In the genomic region with DNA sequence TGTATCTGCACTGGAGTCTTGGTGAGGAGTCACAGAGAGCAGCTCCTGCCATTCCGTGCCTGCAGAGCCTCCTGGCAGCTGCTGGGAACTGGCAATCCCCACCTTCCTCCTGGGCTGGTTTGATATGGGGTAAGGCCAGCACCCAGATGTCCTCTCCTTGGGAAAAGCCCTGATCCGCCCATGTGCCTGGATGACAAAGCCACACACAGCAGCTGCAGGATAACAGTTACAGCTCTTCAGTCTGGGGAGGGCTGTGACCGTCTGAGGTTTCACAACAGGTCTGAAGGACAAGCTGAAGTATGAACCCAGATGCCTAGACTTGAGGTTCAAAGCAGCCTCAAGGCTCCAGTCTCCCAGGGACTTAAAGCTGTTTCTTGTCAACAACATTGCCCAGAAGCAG, we compare ENCODE assay signal across 13 mouse cellular contexts. TPM values are rescaled to one million over a fixed set of nuclear protein-coding genes. Genes with fewer than 3 reads are reported as not detected.
DNase-seq lines count a peak whose midpoint lies in the region; ATAC-seq lines count a peak whose summit lies in the region.
"Had no signal": no experiment of that assay in that cellular context is flagged by ENCODE, and none has a peak within 500 bp of the region (broad histone marks: within the 10 kb centered on the region; RNA-seq: fewer than 3 reads in every experiment).

No protein-coding gene starts in this region.

- H3K36me3 ChIP-seq in lung, embryonic 16.5 days (ENCODE audit: control insufficient read depth, insufficient read depth, low read length), result no peaks in the 10 kb centered on the region
- H3K36me3 ChIP-seq in kidney, embryonic 15.5 days, result no peaks in the 10 kb centered on the region

- H3K4me2 ChIP-seq in lung, embryonic 16.5 days (ENCODE audit: low read depth, low read length), result no peak overlapping the region
- H3K4me2 ChIP-seq in kidney, embryonic 15.5 days, result no peak overlapping the region

- peak overlapping the region; percentile 62 for H3K27ac ChIP-seq in lung, embryonic 16.5 days (ENCODE audit: low read length)
- H3K27ac ChIP-seq in kidney, embryonic 15.5 days, result no peak overlapping the region
- H3K27ac ChIP-seq: midbrain, embryonic 10.5 days had no signal

- H3K4me3 ChIP-seq in lung, embryonic 16.5 days (ENCODE audit: low read length), result no peak overlapping the region
- H3K4me3 ChIP-seq in kidney, embryonic 15.5 days (replicated peaks), result no peak overlapping the region
- H3K4me3 ChIP-seq: midbrain, embryonic 10.5 days had no signal

- WGBS in lung, embryonic 16.5 days, result 34% methylated on average over 3 of the region's 3 CpGs
- 51% methylated on average over 3 of the region's 3 CpGs for WGBS in kidney, embryonic 15.5 days

- peak overlapping the region; percentile 9; the same call in 1 of the 2 replicates for H3K9ac ChIP-seq in lung, embryonic 16.5 days (ENCODE audit: low read length)
- H3K9ac ChIP-seq in kidney, embryonic 15.5 days, result no peak overlapping the region

- no peaks in the 10 kb centered on the region for H3K27me3 ChIP-seq in lung, embryonic 16.5 days (ENCODE audit: control insufficient read depth, insufficient read depth, low read depth, low read length)
- 0 out of 2 replicates have a peak, but pooled peaks cover under 1% of the 10 kb centered on the region for H3K27me3 ChIP-seq in kidney, embryonic 15.5 days

- peaks cover 71% of the 10 kb centered on the region for H3K4me1 ChIP-seq in lung, embryonic 16.5 days (replicated peaks; ENCODE audit: control insufficient read depth, insufficient read depth, low read length)
- H3K4me1 ChIP-seq in kidney, embryonic 15.5 days, result peaks cover 70% of the 10 kb centered on the region

- peak; percentile 71 for ATAC-seq in erythroid progenitor cell, adult 5-6 weeks (replicated peaks; ENCODE audit: low FRiP score, poor library complexity, severe bottlenecking)
- peak; percentile 77 for ATAC-seq in lung, embryonic 16.5 days (ENCODE audit: low read depth)
- ATAC-seq in kidney, embryonic 15.5 days (replicated peaks; ENCODE audit: low FRiP score), result no peak

- H3K9me3 ChIP-seq in lung, embryonic 16.5 days (ENCODE audit: control insufficient read depth, low read length), result no peaks in the 10 kb centered on the region
- no peaks in the 10 kb centered on the region for H3K9me3 ChIP-seq in kidney, embryonic 15.5 days (replicated peaks)

- peak; percentile 29 for DNase-seq in thymus, postnatal 0 days (ENCODE audit: low spot score)
- DNase-seq in thymus, postnatal 14 days, result no peak
- DNase-seq in layer of hippocampus, adult 18-20 months (ENCODE audit: low spot score in 2 of 2), result no peak
- DNase-seq in Muller cell, postnatal 12 days (ENCODE audit: inconsistent ontology term), result no peak
- DNase-seq: cerebellum, postnatal 36 days; gastrocnemius, postnatal 36 days; kidney, postnatal 14 days; right cerebral cortex, adult 18-20 months; thymus, adult 18-20 months had no signal

RNA-seq across cellular contexts. Expression of a gene that starts 6.8 kb away (rescaled TPM):
- 153 and 157 TPM in 2 replicates for polyA plus RNA-seq in thymus, postnatal 0 days (2015; fragmentation: Nextera tagmentation; extraction: Ambion mirVana)
- total RNA-seq in erythroid progenitor cell, adult 5-6 weeks (2015; ENCODE audit: low replicate concordance), result 310 and 373 TPM in 2 replicates
- 342 and 415 TPM in 2 replicates for total RNA-seq in erythroid progenitor cell, adult 5-6 weeks (2017; ENCODE audit: low replicate concordance)
- polyA plus RNA-seq in lung, embryonic 16.5 days (2015; fragmentation: Nextera tagmentation; extraction: Ambion mirVana), result 63.6 and 81.5 TPM in 2 replicates
- total RNA-seq in layer of hippocampus, adult 18-20 months (2021), result 10 to 100 TPM; 22.4 to 23.5 TPM
- 47.8 and 49.4 TPM in 2 replicates for polyA plus RNA-seq in kidney, embryonic 15.5 days (2015; fragmentation: Nextera tagmentation; extraction: Ambion mirVana)
